ENCODE assay signal across 27 mouse cellular contexts in the genomic region with DNA sequence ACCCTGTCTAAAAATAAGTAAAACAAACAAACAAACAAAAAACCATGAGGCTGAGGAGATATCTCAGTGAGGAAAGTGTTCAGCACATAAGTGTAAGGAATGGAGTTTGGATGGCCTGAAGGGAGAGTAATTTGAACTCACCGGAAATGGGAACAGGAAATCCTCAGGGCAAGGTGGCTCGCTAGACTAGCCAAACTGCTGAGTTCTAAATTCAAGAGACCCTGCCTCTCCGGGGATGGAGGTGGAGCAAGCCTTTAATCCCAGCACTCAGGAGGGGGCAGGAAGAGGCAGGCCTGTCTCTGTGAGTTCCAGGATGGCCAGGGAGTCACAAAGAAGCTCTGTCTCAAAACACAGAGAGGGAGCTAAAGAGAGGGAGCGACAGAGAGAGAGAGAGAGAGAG. TPM values are rescaled to one million over a fixed set of nuclear protein-coding genes. Genes with fewer than 3 reads are reported as not detected.
DNase-seq lines count a peak whose midpoint lies in the region; ATAC-seq and TF ChIP-seq lines count a peak whose summit lies in the region.
"Had no signal": no experiment of that assay in that cellular context is flagged by ENCODE, and none has a peak within 500 bp of the region (broad histone marks: within the 10 kb centered on the region; RNA-seq: fewer than 3 reads in every experiment).

No protein-coding gene starts in this region.

- TF ChIP-seq EP300 in ES-Bruce4 (IDR thresholded peaks at IDR 0.05; ENCODE audit: insufficient read depth, low read depth, low read length): peak; percentile 73; the same call in 1 of the 2 replicates

- no peak overlapping the region for H3K4me3 ChIP-seq in hindbrain, embryonic 10.5 days
- no peak overlapping the region for H3K4me3 ChIP-seq in hindbrain, embryonic 13.5 days
- H3K4me3 ChIP-seq in ES-Bruce4 (ENCODE audit: low read depth, low read length): no peak overlapping the region
- H3K4me3 ChIP-seq in limb, embryonic 11.5 days (ENCODE audit: low read depth, low read length): no peak overlapping the region
- H3K4me3 ChIP-seq: gastrocnemius, adult 2 months; left cerebral cortex, adult 2 months; megakaryocyte, embryonic 14.5 days; neural tube, embryonic 15.5 days; stomach, embryonic 15.5 days had no signal

- peak overlapping the region; percentile 57; the same call in 1 of the 2 replicates for H3K27ac ChIP-seq in hindbrain, embryonic 10.5 days
- H3K27ac ChIP-seq in hindbrain, embryonic 13.5 days: no peak overlapping the region
- H3K27ac ChIP-seq in ES-Bruce4 (ENCODE audit: insufficient read depth, low read length): peak overlapping the region; percentile 54
- peak overlapping the region; percentile 45 for H3K27ac ChIP-seq in limb, embryonic 11.5 days (replicated peaks; ENCODE audit: low read depth, low read length)
- H3K27ac ChIP-seq: gastrocnemius, adult 2 months; left cerebral cortex, adult 2 months; neural tube, embryonic 15.5 days; stomach, embryonic 15.5 days had no signal

- peaks cover 4% of the 10 kb centered on the region; the same call in 1 of the 2 replicates for H3K27me3 ChIP-seq in hindbrain, embryonic 10.5 days (ENCODE audit: insufficient read depth, poor library complexity, severe bottlenecking)
- no peaks in the 10 kb centered on the region for H3K27me3 ChIP-seq in hindbrain, embryonic 13.5 days
- no peaks in the 10 kb centered on the region for H3K27me3 ChIP-seq in ES-Bruce4 (ENCODE audit: control insufficient read depth, insufficient read depth, low read length, poor library complexity, severe bottlenecking)
- H3K27me3 ChIP-seq in limb, embryonic 11.5 days (ENCODE audit: control insufficient read depth, insufficient read depth, low read length): no peaks in the 10 kb centered on the region
- H3K27me3 ChIP-seq: neural tube, embryonic 15.5 days; Patski; stomach, embryonic 15.5 days had no signal

- no peaks in the 10 kb centered on the region for H3K36me3 ChIP-seq in hindbrain, embryonic 10.5 days
- H3K36me3 ChIP-seq in hindbrain, embryonic 13.5 days: no peaks in the 10 kb centered on the region
- H3K36me3 ChIP-seq in ES-Bruce4 (ENCODE audit: control insufficient read depth, insufficient read depth, low read length, poor library complexity, severe bottlenecking): no peaks in the 10 kb centered on the region
- no peaks in the 10 kb centered on the region for H3K36me3 ChIP-seq in limb, embryonic 11.5 days (ENCODE audit: control insufficient read depth, insufficient read depth, low read length)
- H3K36me3 ChIP-seq: neural tube, embryonic 15.5 days; stomach, embryonic 15.5 days had no signal

- H3K4me2 ChIP-seq in hindbrain, embryonic 13.5 days: no peak overlapping the region
- H3K4me2 ChIP-seq in limb, embryonic 11.5 days (ENCODE audit: low read depth, severe bottlenecking): no peak overlapping the region
- H3K4me2 ChIP-seq: neural tube, embryonic 15.5 days; stomach, embryonic 15.5 days had no signal

- TF ChIP-seq CTCF in ES-Bruce4 (IDR thresholded peaks at IDR 0.05; ENCODE audit: low read depth, low read length): no peak

- no peak for TF ChIP-seq POLR2A in ES-Bruce4 (IDR thresholded peaks at IDR 0.05; ENCODE audit: insufficient read depth, low read length)

- peaks cover 58% of the 10 kb centered on the region for H3K4me1 ChIP-seq in hindbrain, embryonic 10.5 days (replicated peaks)
- peaks cover 28% of the 10 kb centered on the region for H3K4me1 ChIP-seq in hindbrain, embryonic 13.5 days (replicated peaks)
- peaks cover 7% of the 10 kb centered on the region for H3K4me1 ChIP-seq in ES-Bruce4 (ENCODE audit: control insufficient read depth, insufficient read depth, low read length)
- peaks cover 10% of the 10 kb centered on the region; the same call in 1 of the 2 replicates for H3K4me1 ChIP-seq in limb, embryonic 11.5 days (ENCODE audit: control insufficient read depth, insufficient read depth, low read length)

- no peak overlapping the region for H3K9ac ChIP-seq in hindbrain, embryonic 13.5 days
- H3K9ac ChIP-seq in ES-Bruce4 (ENCODE audit: low read depth, poor library complexity, severe bottlenecking): 0 out of 2 replicates have a peak overlapping the region, but pooled peaks have one; percentile 10
- H3K9ac ChIP-seq in limb, embryonic 11.5 days (ENCODE audit: low read length): no peak overlapping the region
- H3K9ac ChIP-seq: neural tube, embryonic 15.5 days; stomach, embryonic 15.5 days had no signal

- no peaks in the 10 kb centered on the region for H3K9me3 ChIP-seq in hindbrain, embryonic 10.5 days
- H3K9me3 ChIP-seq in hindbrain, embryonic 13.5 days: no peaks in the 10 kb centered on the region
- no peaks in the 10 kb centered on the region for H3K9me3 ChIP-seq in ES-Bruce4 (replicated peaks; ENCODE audit: control insufficient read depth, insufficient read depth, low read length, poor library complexity, severe bottlenecking)
- H3K9me3 ChIP-seq in limb, embryonic 11.5 days (ENCODE audit: control insufficient read depth, low read length): no peaks in the 10 kb centered on the region
- H3K9me3 ChIP-seq: neural tube, embryonic 15.5 days; stomach, embryonic 15.5 days had no signal

- WGBS in hindbrain, embryonic 10.5 days: 21% methylated on average over 4 of the region's 4 CpGs
- 25% methylated on average over 4 of the region's 4 CpGs for WGBS in hindbrain, embryonic 13.5 days
- 18% methylated on average over 4 of the region's 4 CpGs for WGBS in limb, embryonic 11.5 days

- no peak for ATAC-seq in hindbrain, embryonic 13.5 days (ENCODE audit: low FRiP score)
- no peak for ATAC-seq in limb, embryonic 11.5 days (ENCODE audit: insufficient number of reproducible peaks, low FRiP score, low TSS enrichment, low read depth)
- ATAC-seq: hindbrain, embryonic 16.5 days; intestine, embryonic 16.5 days; midbrain, embryonic 16.5 days; Patski had no signal

- DNase-seq in hindbrain, embryonic 10.5 days (ENCODE audit: low spot score): no peak
- peak; percentile 63 for DNase-seq in embryo, embryonic 10.5 days (ENCODE audit: low spot score)
- DNase-seq in limb, embryonic 11.5 days (ENCODE audit: low spot score): no peak
- no peak for DNase-seq in spleen, adult 12 weeks (ENCODE audit: low spot score)
- no peak for DNase-seq in spleen, postnatal 10 days (ENCODE audit: low spot score in 2 of 2)
- DNase-seq: adrenal gland, postnatal 14 days; cerebellum, postnatal 14 days; gastrocnemius, adult 2 months; heart, adult 11 months; heart, postnatal 36 days; kidney, postnatal 10 days; thymus, adult 18-20 months had no signal

RNA-seq across cellular contexts. Expression of a gene that starts 11.6 kb away (rescaled TPM):
- 0.37 and 0.77 TPM in 2 replicates for polyA plus RNA-seq in hindbrain, embryonic 10.5 days (2016; fragmentation: Nextera tagmentation; extraction: Ambion mirVana)
- not detected in 2 replicates for polyA plus RNA-seq in hindbrain, embryonic 13.5 days (2015; fragmentation: Nextera tagmentation; extraction: Ambion mirVana)
- not detected in 2 replicates for polyA plus RNA-seq in ES-Bruce4 (2011; ENCODE audit: insufficient read depth, insufficient read length, low read depth, missing spikeins)
- 0.13 TPM in 1 of 2 replicates, not detected in the other for polyA plus RNA-seq in limb, embryonic 11.5 days (2014; fragmentation: Nextera tagmentation; extraction: Ambion mirVana)
- polyA plus RNA-seq: embryonic facial prominence, embryonic 14.5 days; heart, embryonic 14.5 days; hindbrain, embryonic 16.5 days; limb, embryonic 14.5 days; liver, embryonic 16.5 days; midbrain, embryonic 16.5 days; neural tube, embryonic 15.5 days; spleen, adult 2 months had no signal

RNA-seq across cellular contexts. Expression of a gene that starts 14.6 kb away (rescaled TPM):
- 50.8 and 60.0 TPM in 2 replicates for polyA plus RNA-seq in hindbrain, embryonic 10.5 days (2016; fragmentation: Nextera tagmentation; extraction: Ambion mirVana)
- polyA plus RNA-seq in hindbrain, embryonic 13.5 days (2015; fragmentation: Nextera tagmentation; extraction: Ambion mirVana): 21.4 and 22.3 TPM in 2 replicates
- 0.93 TPM in 1 of 2 replicates, not detected in the other for polyA plus RNA-seq in ES-Bruce4 (2011; ENCODE audit: insufficient read depth, insufficient read length, low read depth, missing spikeins)
- 0.09 and 0.65 TPM in 2 replicates for polyA plus RNA-seq in limb, embryonic 11.5 days (2014; fragmentation: Nextera tagmentation; extraction: Ambion mirVana)
- polyA plus RNA-seq: heart, embryonic 14.5 days; liver, embryonic 16.5 days had no signal

RNA-seq across cellular contexts. Expression of a gene that starts 40.6 kb away (rescaled TPM):
- 31.5 and 42.9 TPM in 2 replicates for polyA plus RNA-seq in hindbrain, embryonic 10.5 days (2016; fragmentation: Nextera tagmentation; extraction: Ambion mirVana)
- 9.9 and 11.9 TPM in 2 replicates for polyA plus RNA-seq in hindbrain, embryonic 13.5 days (2015; fragmentation: Nextera tagmentation; extraction: Ambion mirVana)
- 48.8 and 57.0 TPM in 2 replicates for polyA plus RNA-seq in ES-Bruce4 (2011; ENCODE audit: insufficient read depth, insufficient read length, low read depth, missing spikeins)
- polyA plus RNA-seq in limb, embryonic 11.5 days (2014; fragmentation: Nextera tagmentation; extraction: Ambion mirVana): 38.8 and 41.1 TPM in 2 replicates

RNA-seq across cellular contexts. Expression of a gene that starts 45.2 kb away (rescaled TPM):
- 1.1 and 3.8 TPM in 2 replicates for polyA plus RNA-seq in hindbrain, embryonic 10.5 days (2016; fragmentation: Nextera tagmentation; extraction: Ambion mirVana)
- 1.2 and 1.3 TPM in 2 replicates for polyA plus RNA-seq in hindbrain, embryonic 13.5 days (2015; fragmentation: Nextera tagmentation; extraction: Ambion mirVana)
- 1.0 and 1.4 TPM in 2 replicates for polyA plus RNA-seq in ES-Bruce4 (2011; ENCODE audit: insufficient read depth, insufficient read length, low read depth, missing spikeins)
- 0.15 TPM in 1 of 2 replicates, not detected in the other for polyA plus RNA-seq in limb, embryonic 11.5 days (2014; fragmentation: Nextera tagmentation; extraction: Ambion mirVana)

Comparison
In these comparisons a context has a peak if more than half of its experiments do, and no peak if none do; other contexts are left out.
1. RNA of a gene that starts 14.6 kb away (polyA plus RNA-seq): 50.8 to 60.0 TPM in hindbrain, embryonic 10.5 days and 21.4 to 22.3 TPM in hindbrain, embryonic 13.5 days; 0.09 to 0.65 TPM in limb, embryonic 11.5 days and 0.93 TPM in ES-Bruce4; every median in the first group is over 10 times any median in the second.